Mouse (Mus musculus) lung, adult 2 months (tissue): ENCODE results near the gene Pradc1.

Experiments used
- CTCF ChIP-seq: fragments of 200-500 bp; IDR thresholded peaks from 2 replicates; pipeline ENCODE4 v1.5.1; 2011; ENCODE audit warnings: mild to moderate bottlenecking, low read length, control low read depth; ENCODE audit not compliant: insufficient read depth
- POLR2A ChIP-seq: fragments of 200-500 bp; IDR thresholded peaks from 2 replicates; pipeline ENCODE4 v1.6.1; 2011; ENCODE audit warnings: low read depth, mild to moderate bottlenecking, control low read depth, low read length, borderline replicate concordance; ENCODE audit errors: extremely low read depth

DNA sequence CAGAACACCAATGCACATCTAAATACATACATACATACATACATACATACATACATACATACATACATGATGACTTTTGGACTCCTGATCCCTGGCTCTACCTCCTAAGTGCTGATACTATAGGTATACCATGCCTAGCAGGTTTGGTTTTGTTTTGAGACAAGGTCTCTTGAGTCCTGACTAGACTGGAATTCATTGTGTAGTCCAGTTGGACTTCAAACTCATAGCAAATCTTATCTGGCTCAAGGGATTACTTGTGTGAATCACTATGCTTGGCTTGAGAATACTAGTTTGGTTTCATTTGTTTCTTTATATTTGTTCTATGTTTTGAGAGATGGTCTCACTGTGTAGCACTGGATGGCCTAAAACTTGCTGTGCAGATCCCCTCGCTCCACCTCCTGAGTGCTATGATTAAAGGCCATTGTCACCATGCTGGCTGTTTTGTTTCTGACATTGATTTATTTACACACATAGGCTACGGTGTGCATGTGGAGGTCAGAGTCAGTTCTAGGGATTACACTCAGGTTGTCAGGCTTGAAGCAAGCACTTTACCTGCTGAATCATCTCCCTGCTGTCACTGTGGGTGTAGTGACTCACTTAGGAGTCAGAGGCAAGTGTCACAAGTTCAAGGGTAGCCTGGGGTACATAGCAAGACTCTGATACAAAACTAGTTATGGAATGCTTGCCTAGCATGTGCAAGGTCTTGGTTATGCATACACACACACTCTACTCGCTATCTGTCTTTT lies 8.1 kb downstream of the Pradc1 start:
- no peak for TF ChIP-seq CTCF
- no peak for TF ChIP-seq POLR2A
